Mouse (Mus musculus) embryo, embryonic 11 days (tissue): ENCODE results near the gene Gm28845.

Experiments used
- DNase-seq: peaks from one replicate; pipeline ENCODE4 v3.0.0-alpha.2; 2015

Gm28845 gene

DNA sequence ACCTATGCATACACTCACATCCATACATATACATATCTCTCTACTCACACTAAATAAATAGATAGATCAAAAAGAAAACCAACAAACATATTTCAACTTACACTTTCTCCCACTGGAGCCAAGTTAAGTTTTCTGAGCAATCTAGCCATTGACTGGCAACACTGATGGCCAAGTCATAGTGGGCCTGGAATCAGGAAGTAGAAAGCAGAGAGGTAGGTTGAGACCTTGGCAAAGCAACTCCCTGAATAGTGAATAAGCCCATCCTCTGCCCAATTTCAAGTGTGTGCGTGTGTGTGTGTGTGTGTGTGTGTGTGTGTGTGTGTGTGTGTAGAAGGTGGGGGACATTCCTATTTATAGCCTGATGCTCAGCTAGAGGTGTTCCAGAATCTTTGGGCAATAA is at the start of gene Gm28845:
Gene Gm28845 (minus strand): TSS at position 121 of the 400 bp plus-strand sequence.
- DNase-seq, result no peak

DNA sequence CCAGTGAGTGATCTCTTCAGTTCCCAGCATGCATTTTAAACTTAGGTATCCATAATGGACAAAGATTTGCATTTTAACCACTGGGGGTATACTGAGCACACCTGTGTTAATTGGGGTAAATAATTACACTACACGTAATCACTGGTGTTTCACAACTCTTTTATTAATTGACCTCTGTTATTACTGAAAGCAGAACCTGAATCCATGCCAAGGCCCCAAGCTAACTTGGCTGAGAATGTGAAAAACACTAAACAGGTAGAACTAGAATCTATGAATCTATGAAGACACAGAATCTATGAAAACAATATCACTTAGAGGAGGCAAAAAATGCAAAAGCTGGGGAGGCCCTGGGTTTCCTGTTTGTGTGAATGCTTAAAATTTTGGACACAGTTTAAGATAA is 48.1 kb upstream of the Gm28845 start:
- DNase-seq, result no peak

DNA sequence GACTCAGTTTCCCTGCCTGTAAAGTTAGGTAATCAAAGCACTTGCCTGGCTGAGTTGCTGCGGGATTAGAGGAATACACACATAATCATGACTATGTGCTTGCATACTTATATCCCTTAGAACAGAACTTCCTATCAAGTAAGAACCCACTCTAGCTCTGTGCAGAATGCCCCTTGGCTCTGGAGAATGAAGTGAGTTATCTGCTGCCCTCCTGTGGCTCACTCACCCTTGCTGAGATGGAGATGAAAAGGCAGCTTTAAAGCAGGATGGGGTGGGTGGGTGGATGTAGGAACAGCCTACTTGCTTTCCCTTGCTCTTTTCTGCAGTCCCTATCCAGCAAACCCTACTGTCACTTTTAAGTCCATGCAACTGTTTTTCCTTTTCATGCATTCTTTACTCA is 42.9 kb upstream of the Gm28845 start:
- DNase-seq, result no peak

DNA sequence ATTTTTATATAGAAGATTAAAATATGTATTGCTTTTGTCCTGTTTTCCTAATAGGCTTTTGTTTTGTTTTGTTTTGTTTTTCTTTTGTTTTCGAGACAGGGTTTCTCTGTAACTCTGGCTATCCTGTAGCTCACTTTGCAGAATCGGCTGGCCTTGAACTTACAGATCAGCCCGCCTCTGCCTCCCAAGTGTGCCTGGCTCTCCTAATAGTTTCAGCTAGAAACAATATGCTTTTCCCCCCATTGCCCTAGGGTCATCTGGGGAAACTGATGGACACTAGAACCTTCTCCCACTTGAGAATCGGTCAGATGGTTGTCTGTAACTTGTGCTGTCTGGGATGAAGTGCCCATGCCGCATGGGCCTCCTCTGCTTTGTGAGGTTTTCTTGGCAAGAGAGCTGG is 36.8 kb upstream of the Gm28845 start:
- DNase-seq, result no peak

DNA sequence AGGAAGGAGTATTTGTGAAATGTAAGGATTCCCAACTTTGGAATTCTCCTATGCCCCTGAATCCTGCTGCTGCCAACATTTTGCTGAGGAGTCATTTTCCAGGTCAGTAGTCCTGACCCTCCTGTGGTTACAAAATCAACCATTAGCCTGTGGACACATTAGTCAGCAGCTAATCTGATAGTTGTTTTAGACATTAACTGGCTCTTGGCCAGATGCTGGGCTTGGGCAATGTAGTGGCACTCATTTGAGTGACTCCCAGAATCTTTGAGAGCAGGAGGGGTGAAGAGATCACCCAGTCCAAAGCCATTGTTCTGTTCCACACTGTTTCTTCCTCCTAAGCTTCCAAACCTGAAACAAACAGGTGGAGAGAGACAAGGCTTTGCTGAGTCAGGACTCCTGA is 35.5 kb upstream of the Gm28845 start:
- no peak for DNase-seq

DNA sequence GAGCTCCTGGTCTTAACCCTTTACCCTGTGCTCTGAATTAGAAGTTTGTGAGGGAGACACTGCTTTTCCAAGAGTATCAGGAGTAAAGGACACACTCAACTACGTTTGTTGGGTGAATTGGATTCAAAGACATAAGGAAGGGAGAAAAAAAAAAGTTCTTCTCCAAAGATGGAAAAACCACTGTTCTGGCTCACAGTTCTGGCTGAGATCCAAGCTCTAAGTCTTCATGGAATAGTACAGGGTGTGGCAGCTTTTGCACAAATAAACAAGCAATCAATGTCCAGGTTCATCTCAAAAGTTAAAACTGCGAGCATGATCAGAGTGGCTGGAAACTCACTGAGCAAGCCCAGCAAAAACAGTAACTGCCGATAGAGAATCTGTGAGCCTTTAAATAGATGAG is 28.6 kb upstream of the Gm28845 start:
- DNase-seq, result no peak

DNA sequence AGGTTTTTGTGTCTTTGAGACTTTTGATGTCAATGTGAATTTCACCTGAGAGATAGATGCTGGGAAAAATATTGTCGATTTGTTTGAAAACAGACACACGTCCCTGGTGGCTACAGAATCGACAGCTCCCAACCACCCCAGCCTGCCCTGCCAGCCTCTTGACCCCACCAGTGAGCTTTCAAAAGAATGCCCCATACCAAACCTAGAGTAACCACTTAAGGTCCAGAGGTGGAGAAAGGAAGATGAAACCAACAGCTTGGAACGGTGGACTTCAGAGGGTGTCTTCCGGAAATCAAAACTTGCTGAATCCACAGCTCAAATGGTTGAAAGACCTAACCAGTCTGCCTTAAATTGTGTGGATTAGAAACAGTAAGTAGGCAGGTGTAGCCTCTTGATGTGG is 28.0 kb upstream of the Gm28845 start:
- DNase-seq, result no peak

DNA sequence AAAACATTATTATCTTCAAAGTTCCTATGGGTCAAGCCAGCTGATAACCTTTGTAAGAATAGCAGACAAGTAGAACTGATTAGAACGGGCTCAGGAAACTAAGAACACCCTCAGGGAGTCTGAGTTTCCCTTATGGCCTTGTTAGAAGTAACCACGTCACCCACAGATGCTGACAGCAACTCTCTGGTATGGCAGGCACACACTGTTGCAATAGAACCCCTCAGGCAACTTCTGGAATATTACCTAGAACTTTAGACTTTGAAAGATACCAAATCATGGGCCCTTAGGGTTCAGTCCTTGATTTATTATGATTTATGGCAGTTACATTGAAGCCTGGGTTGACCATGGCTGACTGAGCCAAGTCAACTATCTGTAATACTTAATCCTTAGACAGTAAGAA is 27.2 kb upstream of the Gm28845 start:
- no peak for DNase-seq

DNA sequence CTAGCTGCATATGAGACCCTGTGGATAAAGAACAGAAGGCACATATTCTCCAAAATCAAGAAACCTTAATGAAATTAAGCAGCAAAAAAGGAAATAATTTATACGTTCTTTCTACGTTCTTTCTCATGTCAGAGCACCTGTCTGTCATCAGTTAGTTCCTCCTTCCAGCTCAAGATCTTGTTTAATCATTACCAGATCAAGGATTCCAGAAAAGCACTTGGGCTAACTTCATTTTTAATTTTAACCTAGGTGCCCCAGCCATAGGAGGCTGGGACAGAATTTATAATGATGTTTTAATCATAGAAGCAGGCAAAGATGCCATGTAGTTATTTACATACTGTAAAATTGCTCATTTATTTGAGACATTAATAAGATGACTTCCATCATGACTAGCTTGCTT is 25.4 kb upstream of the Gm28845 start:
- no peak for DNase-seq

DNA sequence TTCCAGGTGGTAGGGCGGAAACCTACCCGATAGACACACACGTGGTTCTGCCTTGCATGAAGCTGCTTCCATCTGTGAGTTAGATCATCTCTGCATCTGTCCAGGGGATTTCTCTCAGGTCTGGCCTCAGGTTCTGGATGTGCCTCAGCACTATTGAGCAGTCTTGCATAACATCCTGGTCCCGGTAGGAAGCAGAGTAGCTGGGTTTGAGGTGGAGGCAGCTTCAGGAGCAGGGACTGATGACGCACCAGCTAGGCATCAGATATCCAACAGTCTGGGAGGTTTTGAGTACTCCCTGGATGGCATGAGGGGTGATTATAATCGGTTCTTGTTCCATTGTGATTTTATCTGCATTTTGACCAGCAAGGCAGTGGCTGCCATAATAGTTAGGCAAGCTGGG is 18.2 kb upstream of the Gm28845 start:
- DNase-seq, result no peak

DNA sequence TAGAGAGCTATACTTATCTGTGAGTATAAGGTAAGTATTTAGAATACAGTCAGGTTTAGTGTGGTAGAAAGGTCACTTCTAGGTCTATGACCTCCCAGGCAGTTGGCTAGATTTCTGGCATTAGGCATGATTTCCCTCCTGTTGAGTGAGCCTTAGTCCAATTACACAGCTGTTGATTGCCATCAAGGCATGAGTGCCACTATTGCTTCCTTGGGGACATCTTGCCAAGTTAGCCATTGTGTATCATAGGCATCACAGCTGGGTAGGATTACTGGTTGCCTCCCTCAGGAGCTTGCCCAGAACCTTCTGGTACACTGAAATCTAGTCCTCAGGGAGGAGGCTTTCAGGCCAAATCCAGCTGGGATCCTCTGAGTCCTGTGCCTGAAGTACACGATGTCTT is 13.5 kb upstream of the Gm28845 start:
- no peak for DNase-seq

DNA sequence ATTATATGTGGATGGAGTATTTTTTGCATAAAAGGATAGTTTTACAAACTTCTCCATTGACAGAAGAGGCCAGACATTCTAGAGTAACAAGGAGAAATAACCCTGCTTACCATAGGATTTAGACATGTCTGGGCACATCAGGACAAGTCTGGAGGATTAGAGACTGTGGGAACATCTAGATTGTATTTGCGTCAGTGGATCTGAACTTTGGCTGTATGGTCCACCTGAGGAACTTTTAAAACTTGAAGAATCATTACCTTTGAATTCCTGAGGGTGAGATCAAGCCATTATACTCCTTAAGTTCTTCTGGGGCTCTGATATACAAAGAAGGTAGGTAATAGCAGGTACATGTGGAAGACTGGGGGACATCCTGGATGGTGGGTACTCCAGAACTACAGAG is 12.3 kb upstream of the Gm28845 start:
- no peak for DNase-seq

DNA sequence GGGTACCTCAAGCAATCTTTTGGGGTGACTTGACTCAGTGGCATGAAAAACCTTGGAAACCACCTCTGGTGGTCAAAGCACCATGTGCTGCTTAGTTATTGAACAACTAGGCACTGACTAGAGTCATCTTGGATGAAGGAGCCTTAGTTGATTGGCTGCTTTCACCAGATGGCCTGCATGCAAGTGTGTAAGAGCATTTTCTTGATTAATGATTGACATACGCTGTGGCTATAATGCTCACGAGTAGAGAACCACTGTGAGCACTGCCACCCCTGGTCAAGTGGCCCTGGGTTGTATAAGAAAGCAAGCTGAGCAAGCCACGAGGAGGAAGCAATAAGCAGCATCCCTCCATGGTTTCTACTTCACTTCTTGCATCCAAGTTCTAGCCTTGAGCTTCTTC is 10.9 kb upstream of the Gm28845 start:
- no peak for DNase-seq

DNA sequence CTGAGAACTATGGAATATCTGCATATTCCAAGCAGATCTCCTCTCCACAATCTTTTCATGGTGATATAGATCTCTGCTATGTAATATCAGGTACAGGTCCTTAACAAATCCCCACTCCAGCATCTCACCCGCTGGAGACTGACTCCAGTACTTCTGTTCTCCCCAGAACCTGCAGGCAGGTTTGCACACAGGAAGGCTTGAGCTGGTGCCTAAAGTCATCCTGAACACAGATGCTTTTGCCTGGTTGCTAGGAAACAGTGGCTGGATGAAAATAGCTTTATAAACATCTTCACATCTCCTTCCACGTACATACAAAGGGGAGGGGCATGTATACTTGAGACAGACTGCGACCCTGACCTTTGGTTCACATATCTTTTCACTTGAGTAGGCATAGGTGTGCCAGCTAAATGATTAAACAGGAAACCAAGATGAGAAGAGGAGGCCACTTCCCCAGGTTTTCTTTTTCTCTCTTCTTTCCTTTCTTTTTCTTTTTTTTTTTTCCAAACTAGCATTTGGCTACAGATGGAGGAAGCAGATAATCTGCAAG is 10.3 kb upstream of the Gm28845 start:
- no peak for DNase-seq

DNA sequence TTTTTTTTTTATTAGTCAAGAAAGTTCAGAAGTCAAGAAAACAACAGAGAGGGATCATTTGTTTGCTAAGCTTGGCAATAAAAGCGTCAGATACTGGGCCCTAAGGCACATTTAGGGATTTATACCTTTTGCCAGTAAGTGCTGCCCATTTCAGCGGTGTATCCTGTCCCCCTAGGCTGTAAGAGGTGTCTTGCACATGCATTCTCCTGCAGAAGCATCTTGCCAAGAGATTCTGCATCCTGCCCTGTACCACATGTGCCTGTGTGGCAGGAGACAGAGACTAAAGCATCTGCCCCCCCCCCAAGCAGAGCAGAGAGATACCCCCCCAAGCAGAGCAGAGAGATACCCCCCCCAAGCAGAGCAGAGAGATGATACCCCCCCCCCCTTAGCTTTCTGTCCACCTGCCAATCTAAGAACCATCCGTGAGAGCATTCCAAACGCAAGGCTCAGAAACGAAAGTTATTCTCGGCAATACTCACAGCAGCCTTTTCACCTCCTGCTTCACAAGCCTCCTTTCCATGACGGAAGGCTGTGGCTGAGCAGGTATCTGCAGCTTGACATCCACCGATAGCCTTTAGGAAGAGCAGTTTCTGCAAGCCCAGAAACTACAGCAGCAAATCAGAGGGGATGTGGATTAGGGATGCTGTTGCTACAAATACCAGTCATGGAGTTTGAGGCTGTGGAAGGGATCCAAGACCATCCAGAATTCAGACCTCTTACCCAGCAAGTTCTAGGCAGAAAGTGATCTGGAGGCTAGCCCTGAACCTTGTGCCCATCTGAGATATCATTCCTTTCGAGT is 3.4 kb upstream of the Gm28845 start, which contains the start of gene D630023F18Rik:
Gene D630023F18Rik (minus strand): TSS at position 641 of the 799 bp plus-strand sequence.
- no peak for DNase-seq

DNA sequence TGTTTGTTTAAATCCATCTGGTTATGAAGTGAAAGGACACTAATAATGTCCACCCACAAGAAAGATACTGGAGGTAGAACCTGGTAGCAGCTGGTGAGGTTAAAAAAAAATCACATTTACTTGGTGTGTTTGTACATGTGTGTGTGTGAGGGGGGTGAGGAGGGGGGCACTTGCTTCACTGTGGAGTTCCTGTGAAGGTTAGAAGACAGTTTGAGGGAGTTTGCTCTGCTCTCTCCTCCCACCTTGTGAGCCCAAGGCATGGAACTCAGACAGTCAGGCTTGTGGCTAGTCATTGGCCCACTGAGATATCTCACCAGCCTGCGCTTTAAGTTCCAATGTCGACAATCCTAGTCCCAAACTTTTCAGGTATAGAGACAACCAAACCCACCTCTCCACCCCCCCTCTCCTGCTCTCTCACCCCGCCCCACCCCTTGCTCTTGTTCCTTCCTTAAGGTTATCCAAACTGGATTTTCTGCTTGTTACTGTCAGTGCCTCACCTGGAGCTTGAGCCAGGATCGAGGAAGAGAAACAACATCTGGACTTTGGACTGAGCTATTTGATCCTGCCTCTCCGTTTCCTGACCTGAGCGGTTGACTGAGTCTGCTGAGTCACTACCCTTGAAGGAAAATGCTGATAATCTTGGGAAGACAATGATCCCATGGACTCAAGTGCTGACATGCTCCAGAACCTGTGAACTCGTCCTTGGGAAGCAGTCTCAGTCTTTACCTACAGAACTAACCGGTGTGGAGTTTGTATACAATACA is 1.0 kb downstream of the Gm28845 start:
- no peak for DNase-seq

DNA sequence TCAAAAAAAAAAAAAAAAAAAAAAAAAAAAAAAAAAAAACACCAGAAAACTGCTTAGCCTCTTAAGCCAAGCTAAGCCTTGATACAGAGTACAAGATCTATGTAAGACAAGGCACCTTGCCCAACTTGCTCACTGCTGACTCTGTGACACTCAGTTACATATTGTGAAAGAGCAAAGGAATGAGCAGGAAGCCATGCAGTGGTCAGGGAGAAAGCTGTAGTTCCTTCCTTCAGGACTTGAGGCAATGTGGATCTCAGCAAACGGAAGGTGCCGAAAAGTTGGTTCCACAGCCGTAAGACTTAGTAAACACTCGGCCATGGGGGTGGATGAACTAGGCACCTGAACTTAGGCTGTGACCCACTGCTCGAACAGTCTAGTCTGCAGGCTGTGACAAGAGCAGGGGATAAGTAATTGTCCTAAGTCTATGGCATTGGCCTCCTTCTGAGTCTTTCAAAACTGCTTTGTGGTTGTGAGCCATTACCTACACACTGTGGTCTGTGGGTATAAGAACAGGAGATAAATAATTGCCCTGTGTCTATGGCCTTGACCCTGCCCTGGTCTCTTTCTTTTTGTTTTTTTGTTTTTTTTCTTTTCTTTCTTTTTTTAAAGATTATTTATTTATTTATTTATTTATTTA is 5.7 kb downstream of the Gm28845 start:
- no peak for DNase-seq

DNA sequence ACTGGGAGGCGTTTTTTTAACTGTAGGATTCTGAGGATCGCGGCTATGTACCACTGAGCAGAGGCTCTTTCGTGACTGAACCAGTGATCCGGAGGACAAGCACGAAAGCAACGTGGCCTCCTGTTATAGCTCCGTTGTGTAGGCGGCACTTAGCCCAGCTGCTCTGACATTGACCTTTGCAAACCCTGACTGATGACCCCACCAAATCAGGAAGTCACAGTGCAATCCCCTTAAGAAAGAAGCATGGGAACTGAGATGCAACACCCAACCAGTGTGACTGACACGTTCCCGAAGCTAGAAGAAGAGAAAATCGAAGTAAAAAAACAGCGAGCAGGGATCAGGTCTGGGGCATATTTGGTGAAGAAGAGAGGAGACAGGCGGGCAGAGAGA is 6.6 kb downstream of the Gm28845 start:
- DNase-seq, result no peak

DNA sequence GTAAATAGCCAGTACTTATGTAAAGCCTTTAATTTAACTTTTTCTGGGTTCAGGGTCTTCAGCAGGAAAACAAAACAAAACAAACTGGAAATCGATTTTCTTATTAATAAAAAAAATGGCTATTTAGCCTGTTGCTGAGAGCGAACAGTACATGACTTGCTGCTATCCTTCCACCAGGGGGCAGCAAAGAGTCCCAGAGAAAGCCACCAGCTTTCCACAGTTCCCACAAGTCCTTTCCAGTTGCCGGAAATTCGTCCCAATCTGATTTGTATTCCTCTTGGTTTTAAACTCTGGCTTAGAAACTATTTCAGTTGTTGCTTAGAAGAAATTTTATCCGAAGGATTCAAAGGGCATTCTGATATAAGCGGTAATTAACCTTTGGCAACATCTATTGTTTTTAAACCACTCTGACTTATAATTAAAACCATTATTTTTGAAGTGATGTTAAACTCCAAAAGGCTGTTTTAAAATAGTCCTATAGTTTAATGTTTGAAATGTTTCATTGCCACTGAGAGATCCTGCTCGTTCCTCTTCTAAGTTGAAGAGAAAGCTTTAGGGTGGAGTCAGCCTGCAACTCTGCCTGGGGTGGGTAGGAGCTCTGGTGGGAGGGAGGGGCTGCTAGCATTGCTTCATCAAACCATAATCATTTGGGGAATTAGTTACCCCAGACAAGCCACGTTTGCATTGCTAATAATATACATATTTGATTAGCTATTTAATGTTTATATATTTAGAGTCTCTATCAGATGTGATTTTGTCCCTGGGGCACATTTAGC is 7.1 kb downstream of the Gm28845 start:
- peak; percentile 91 for DNase-seq

DNA sequence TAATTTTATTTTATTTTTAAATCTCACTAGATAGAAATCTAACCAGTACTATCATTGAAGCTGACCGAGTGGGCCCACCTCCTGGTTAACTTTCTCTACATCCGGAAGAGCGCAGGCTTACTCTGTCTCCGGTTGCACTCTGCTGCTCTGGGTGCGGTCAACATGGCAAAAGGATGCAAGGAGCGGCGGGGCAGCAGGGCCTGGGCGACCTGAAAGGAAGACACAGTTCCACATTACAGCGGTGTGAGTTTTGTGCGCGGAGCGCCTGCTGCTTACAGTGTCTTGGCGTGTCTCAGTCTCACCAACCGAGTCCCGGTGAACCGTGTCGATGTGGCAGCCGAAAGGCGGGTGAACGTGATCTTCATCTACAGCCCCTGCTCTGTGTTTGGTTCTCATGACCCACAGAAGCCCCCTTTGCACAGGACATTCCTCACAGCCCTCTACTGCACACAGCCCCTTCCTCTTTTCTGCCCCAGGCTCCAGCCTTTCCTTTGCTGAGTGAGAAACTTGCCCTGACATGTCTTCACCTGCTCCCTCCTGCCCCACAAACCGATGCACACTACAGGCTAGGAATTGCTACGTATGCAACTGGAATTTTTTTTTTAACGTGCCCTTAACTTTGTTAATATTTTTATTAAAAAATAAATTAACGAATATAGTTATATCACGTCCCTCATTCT is 9.5 kb downstream of the Gm28845 start:
- no peak for DNase-seq

DNA sequence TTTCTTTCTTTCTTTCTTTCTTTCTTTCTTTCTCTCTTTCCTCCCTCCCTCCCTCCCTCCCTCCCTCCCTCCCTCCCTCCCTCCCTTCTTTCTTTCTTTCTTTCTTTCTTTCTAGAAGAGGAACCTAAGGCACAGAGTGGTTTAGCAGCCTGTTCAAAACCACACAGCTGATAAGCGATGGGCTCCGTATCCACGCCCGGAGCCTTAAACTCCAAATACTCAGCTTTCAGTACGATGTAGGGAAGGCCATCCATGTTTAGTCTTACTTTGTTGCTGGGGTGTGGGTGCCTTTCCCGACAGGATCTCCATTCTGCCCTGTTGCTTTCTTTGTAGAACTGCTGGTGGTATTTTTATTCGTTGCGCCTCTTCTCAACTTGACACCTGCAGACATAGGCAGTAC is 10.2 kb downstream of the Gm28845 start:
- DNase-seq, result no peak

DNA sequence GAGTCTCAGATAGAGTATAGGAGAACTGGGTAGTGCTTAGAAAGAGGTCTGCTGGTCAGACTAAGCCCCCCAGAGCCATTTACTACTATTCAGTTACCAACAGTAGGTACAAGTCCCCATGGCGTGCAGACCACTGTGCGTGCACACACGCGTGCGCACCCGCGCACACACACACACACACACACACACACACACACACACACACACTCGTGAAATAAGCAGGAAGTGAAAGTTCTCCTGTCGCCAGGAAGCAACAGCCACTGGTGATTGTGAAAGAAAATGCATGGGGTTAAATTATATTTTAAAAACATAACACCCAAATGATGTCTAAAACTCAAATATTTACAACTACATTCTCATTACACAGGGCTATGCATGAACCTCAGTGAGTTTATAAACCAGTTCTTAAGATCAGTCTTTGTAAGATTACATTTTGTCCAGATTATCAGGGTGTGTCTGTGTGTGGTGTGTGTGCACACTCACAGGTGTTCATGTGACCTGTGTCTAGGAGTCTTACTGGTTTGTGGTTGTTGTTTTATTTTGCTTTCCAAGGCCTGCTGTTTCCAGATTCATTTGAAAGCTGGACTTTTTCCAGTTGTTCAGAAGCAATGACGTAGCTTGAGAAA is 11.6 kb downstream of the Gm28845 start:
- no peak for DNase-seq
